Comparison of ENCODE assay signal across 21 mouse cellular contexts in genomic region chr19:26461712-26462111, GRCm38 (mm10).
DNase-seq lines count a peak whose midpoint lies in the region; ATAC-seq and TF ChIP-seq lines count a peak whose summit lies in the region.
"Had no signal": no experiment of that assay in that cellular context is flagged by ENCODE, and none has a peak within 500 bp of the region (broad histone marks: within the 10 kb centered on the region; RNA-seq: fewer than 3 reads in every experiment).

No protein-coding gene starts in this region.

- no peak overlapping the region for H3K4me2 ChIP-seq in kidney, postnatal 0 days (ENCODE audit: low read length)
- H3K4me2 ChIP-seq in kidney, embryonic 16.5 days (replicated peaks; ENCODE audit: low read depth, low read length) = no peak overlapping the region
- H3K4me2 ChIP-seq in lung, embryonic 14.5 days = no peak overlapping the region
- H3K4me2 ChIP-seq: heart, embryonic 15.5 days; hindbrain, embryonic 14.5 days; liver, embryonic 15.5 days; midbrain, embryonic 13.5 days; neural tube, embryonic 12.5 days had no signal

- no peak for TF ChIP-seq EP300 in ES-Bruce4 (IDR thresholded peaks at IDR 0.05; ENCODE audit: insufficient read depth, low read depth, low read length)

- peak; percentile 40; the same call in 1 of the 2 replicates for TF ChIP-seq CTCF in kidney, postnatal 0 days (IDR thresholded peaks at IDR 0.05; ENCODE audit: low read depth)
- TF ChIP-seq CTCF in lung, embryonic 14.5 days (IDR thresholded peaks at IDR 0.05; ENCODE audit: low read depth) = peak; percentile 11; the same call in 1 of the 2 replicates
- peak; percentile 31 for TF ChIP-seq CTCF in ES-Bruce4 (IDR thresholded peaks at IDR 0.05; ENCODE audit: low read depth, low read length)

- WGBS in kidney, postnatal 0 days = 44% methylated on average over 4 of the region's 4 CpGs
- 47% methylated on average over 4 of the region's 4 CpGs for WGBS in kidney, embryonic 16.5 days
- WGBS in lung, embryonic 14.5 days = 47% methylated on average over 4 of the region's 4 CpGs

- no peak overlapping the region for H3K4me3 ChIP-seq in kidney, postnatal 0 days (replicated peaks; ENCODE audit: low read depth, low read length)
- no peak overlapping the region for H3K4me3 ChIP-seq in kidney, embryonic 16.5 days (ENCODE audit: low read length)
- no peak overlapping the region for H3K4me3 ChIP-seq in lung, embryonic 14.5 days (ENCODE audit: low read depth, low read length)
- H3K4me3 ChIP-seq in ES-Bruce4 (ENCODE audit: low read depth, low read length) = no peak overlapping the region
- H3K4me3 ChIP-seq: embryonic facial prominence, embryonic 10.5 days; heart, embryonic 15.5 days; liver, embryonic 15.5 days; midbrain, embryonic 13.5 days; neural tube, embryonic 12.5 days had no signal

- H3K4me1 ChIP-seq in kidney, postnatal 0 days (replicated peaks; ENCODE audit: insufficient read depth, low read length) = no peaks in the 10 kb centered on the region
- H3K4me1 ChIP-seq in kidney, embryonic 16.5 days (ENCODE audit: insufficient read depth, low read length) = no peaks in the 10 kb centered on the region
- H3K4me1 ChIP-seq in lung, embryonic 14.5 days (ENCODE audit: insufficient read depth) = no peaks in the 10 kb centered on the region
- H3K4me1 ChIP-seq in ES-Bruce4 (ENCODE audit: control insufficient read depth, insufficient read depth, low read length) = no peaks in the 10 kb centered on the region
- H3K4me1 ChIP-seq: embryonic facial prominence, embryonic 10.5 days; heart, embryonic 15.5 days; liver, embryonic 15.5 days; neural tube, embryonic 12.5 days had no signal

- no peak overlapping the region for H3K27ac ChIP-seq in kidney, postnatal 0 days
- no peak overlapping the region for H3K27ac ChIP-seq in kidney, embryonic 16.5 days (ENCODE audit: low read length)
- no peak overlapping the region for H3K27ac ChIP-seq in lung, embryonic 14.5 days (ENCODE audit: low read depth)
- no peak overlapping the region for H3K27ac ChIP-seq in ES-Bruce4 (ENCODE audit: insufficient read depth, low read length)
- H3K27ac ChIP-seq: embryonic facial prominence, embryonic 10.5 days; heart, embryonic 15.5 days; hindbrain, embryonic 14.5 days; liver, embryonic 15.5 days; midbrain, embryonic 13.5 days; neural tube, embryonic 12.5 days had no signal

- H3K9ac ChIP-seq in kidney, postnatal 0 days (ENCODE audit: low read depth, low read length) = no peak overlapping the region
- H3K9ac ChIP-seq in kidney, embryonic 16.5 days (replicated peaks; ENCODE audit: low read length) = no peak overlapping the region
- no peak overlapping the region for H3K9ac ChIP-seq in lung, embryonic 14.5 days
- no peak overlapping the region for H3K9ac ChIP-seq in ES-Bruce4 (ENCODE audit: low read depth, poor library complexity, severe bottlenecking)
- H3K9ac ChIP-seq: heart, embryonic 15.5 days; hindbrain, embryonic 14.5 days; liver, embryonic 15.5 days; midbrain, embryonic 13.5 days; neural tube, embryonic 12.5 days had no signal

- H3K9me3 ChIP-seq in kidney, postnatal 0 days (replicated peaks; ENCODE audit: low read length) = no peaks in the 10 kb centered on the region
- H3K9me3 ChIP-seq in kidney, embryonic 16.5 days (ENCODE audit: low read length) = no peaks in the 10 kb centered on the region
- H3K9me3 ChIP-seq in lung, embryonic 14.5 days (ENCODE audit: low read depth, low read length) = no peaks in the 10 kb centered on the region
- H3K9me3 ChIP-seq in ES-Bruce4 (replicated peaks; ENCODE audit: control insufficient read depth, insufficient read depth, low read length, poor library complexity, severe bottlenecking) = no peaks in the 10 kb centered on the region
- H3K9me3 ChIP-seq: embryonic facial prominence, embryonic 10.5 days; heart, embryonic 15.5 days; liver, embryonic 15.5 days; midbrain, embryonic 13.5 days; neural tube, embryonic 12.5 days had no signal

- no peaks in the 10 kb centered on the region for H3K27me3 ChIP-seq in kidney, postnatal 0 days (ENCODE audit: insufficient read depth, low read length)
- no peaks in the 10 kb centered on the region for H3K27me3 ChIP-seq in kidney, embryonic 16.5 days (ENCODE audit: insufficient read depth, low read length)
- no peaks in the 10 kb centered on the region for H3K27me3 ChIP-seq in lung, embryonic 14.5 days (ENCODE audit: insufficient read depth, low read length)
- no peaks in the 10 kb centered on the region; the same call in 1 of the 2 replicates for H3K27me3 ChIP-seq in ES-Bruce4 (ENCODE audit: control insufficient read depth, insufficient read depth, low read length, poor library complexity, severe bottlenecking)
- H3K27me3 ChIP-seq: heart, embryonic 15.5 days; liver, embryonic 15.5 days; midbrain, embryonic 13.5 days; neural tube, embryonic 12.5 days had no signal

- no peak for DNase-seq in kidney, postnatal 0 days (ENCODE audit: low spot score)
- no peak for DNase-seq in lung, embryonic 14.5 days
- DNase-seq in lung, adult 18-20 months = no peak
- peak; percentile 11 for DNase-seq in WW6 (ENCODE audit: low read depth, low spot score)
- DNase-seq in embryo, embryonic 11 days = no peak
- no peak for DNase-seq in right cerebral cortex, adult 2 months (ENCODE audit: low spot score in 2 of 2)
- DNase-seq: adrenal gland, postnatal 36 days; cerebellum, adult 9-11 months; gastrocnemius, postnatal 25 days; heart, postnatal 36 days; right cerebral cortex, postnatal 25 days; spleen, adult 18-20 months; thymus, postnatal 25 days had no signal

- ATAC-seq in kidney, postnatal 0 days (replicated peaks; ENCODE audit: low FRiP score, low read depth) = no peak
- ATAC-seq in kidney, embryonic 16.5 days (ENCODE audit: low FRiP score, low TSS enrichment) = no peak
- ATAC-seq in lung, embryonic 14.5 days (ENCODE audit: insufficient read depth) = no peak
- ATAC-seq: midbrain, embryonic 13.5 days had no signal

- no peaks in the 10 kb centered on the region for H3K36me3 ChIP-seq in kidney, postnatal 0 days (ENCODE audit: insufficient read depth, low read length)
- no peaks in the 10 kb centered on the region for H3K36me3 ChIP-seq in kidney, embryonic 16.5 days (ENCODE audit: insufficient read depth, low read length)
- H3K36me3 ChIP-seq in lung, embryonic 14.5 days (ENCODE audit: insufficient read depth) = no peaks in the 10 kb centered on the region
- no peaks in the 10 kb centered on the region for H3K36me3 ChIP-seq in ES-Bruce4 (ENCODE audit: control insufficient read depth, insufficient read depth, low read length, poor library complexity, severe bottlenecking)
- H3K36me3 ChIP-seq: embryonic facial prominence, embryonic 10.5 days; heart, embryonic 15.5 days; liver, embryonic 15.5 days; midbrain, embryonic 13.5 days; neural tube, embryonic 12.5 days had no signal

- TF ChIP-seq POLR2A in ES-Bruce4 (IDR thresholded peaks at IDR 0.05; ENCODE audit: insufficient read depth, low read length) = no peak
